Mouse (Mus musculus): ENCODE data around the gene Dip2b.

The Dip2b gene

GRCm38 (mm10) chr15:100181841-100182240 is 143.4 kb downstream of the Dip2b start:
- DNase-seq: no peak

- DNase-seq: no peak
Measured at GRCm38 (mm10) chr15:100182526-100183280, 144.2 kb downstream of the Dip2b start.

GRCm38 (mm10) chr15:100183510-100183909 is 145.0 kb downstream of the Dip2b start:
- no peak for DNase-seq

GRCm38 (mm10) chr15:100184821-100185496 is 146.5 kb downstream of the Dip2b start:
- DNase-seq: peak in 1 of 2 experiments; percentile 70

GRCm38 (mm10) chr15:100186234-100186633 is 147.8 kb downstream of the Dip2b start:
- DNase-seq: no peak

- DNase-seq: no peak
Measured at GRCm38 (mm10) chr15:100186882-100187672, 148.6 kb downstream of the Dip2b start.

GRCm38 (mm10) chr15:100188542-100188941 is 150.1 kb downstream of the Dip2b start:
- DNase-seq: peak in 1 of 2 experiments; percentile 50

GRCm38 (mm10) chr15:100188962-100189404 is 150.5 kb downstream of the Dip2b start:
- DNase-seq: no peak

GRCm38 (mm10) chr15:100190083-100190482 is 151.6 kb downstream of the Dip2b start:
- DNase-seq: no peak

- peak; percentile 90 to 92 for DNase-seq
Measured at GRCm38 (mm10) chr15:100198983-100199745, 160.7 kb downstream of the Dip2b start.

- DNase-seq: peak; percentile 88 to 91
Measured at GRCm38 (mm10) chr15:100199790-100200189, 161.3 kb downstream of the Dip2b start.

- DNase-seq: no peak
Measured at GRCm38 (mm10) chr15:100201806-100202205, 163.3 kb downstream of the Dip2b start.

- DNase-seq: no peak
Measured at GRCm38 (mm10) chr15:100202431-100203015, 164.1 kb downstream of the Dip2b start.

- no peak for DNase-seq
Measured at GRCm38 (mm10) chr15:100204574-100204973, 166.1 kb downstream of the Dip2b start.

- peak; percentile 44 to 62 for DNase-seq
Measured at GRCm38 (mm10) chr15:100210013-100210412, 171.5 kb downstream of the Dip2b start.

GRCm38 (mm10) chr15:100213339-100213738 is 174.9 kb downstream of the Dip2b start:
- DNase-seq: no peak

GRCm38 (mm10) chr15:100215092-100215491 is 176.6 kb downstream of the Dip2b start:
- DNase-seq: no peak

- DNase-seq: no peak
Measured at GRCm38 (mm10) chr15:100216173-100216572, 177.7 kb downstream of the Dip2b start.

- no peak for DNase-seq
Measured at GRCm38 (mm10) chr15:100218018-100218417, 179.6 kb downstream of the Dip2b start.

- no peak for DNase-seq
Measured at GRCm38 (mm10) chr15:100219396-100219795, 180.9 kb downstream of the Dip2b start.

GRCm38 (mm10) chr15:100220916-100221315 is 182.5 kb downstream of the Dip2b start:
- no peak for DNase-seq

- peak; percentile 46 to 60 for DNase-seq
Measured at GRCm38 (mm10) chr15:100225381-100225780, 186.9 kb downstream of the Dip2b start.

All from cerebellum, postnatal 14 days (tissue).